Mouse (Mus musculus) midbrain, embryonic 14.5 days (tissue): ENCODE measurements at regions not wholly inside any gene's neighbourhood (a gene's known extent, or its start where the extent isn't known, plus 50 kb on each side); places are given as distances from the start of the nearest gene placed in this dataset.

Experiments
- ATAC-seq: fragments of 200-750 bp; cut with Nextera tagmentation; 2 replicates; pipeline ENCODE4 v1.8.0; 2017; ENCODE audit warnings: moderate number of reproducible peaks, moderate library complexity; ENCODE audit not compliant: low FRiP score, low TSS enrichment
- DNase-seq: peaks from one replicate; pipeline ENCODE4 v3.0.0-alpha.2; 2015
- H3K27ac ChIP-seq: fragments of 300-500 bp; sonication (generic); replicated peaks from 2 replicates; pipeline ENCODE4 v1.5.1; 2014; ENCODE audit warnings: mild to moderate bottlenecking, low read depth, low read length, moderate library complexity
- H3K27me3 ChIP-seq: fragments of 300-500 bp; sonication (generic); 2 replicates; pipeline ENCODE4 v1.6.1; 2014; ENCODE audit warnings: low read length, control low read depth, mixed read lengths; ENCODE audit not compliant: control insufficient read depth, insufficient read depth
- H3K36me3 ChIP-seq: fragments of 300-500 bp; sonication (generic); 2 replicates; pipeline ENCODE4 v1.6.1; 2014; ENCODE audit warnings: low read length, control low read depth; ENCODE audit not compliant: control insufficient read depth, insufficient read depth
- H3K4me1 ChIP-seq: fragments of 300-500 bp; sonication (generic); 2 replicates; pipeline ENCODE4 v1.6.1; 2014; ENCODE audit warnings: mild to moderate bottlenecking, antibody characterized with exemption, low read length, control low read depth; ENCODE audit not compliant: control insufficient read depth, insufficient read depth
- H3K4me2 ChIP-seq: fragments of 300-500 bp; sonication (generic); 2 replicates; pipeline ENCODE4 v1.6.1; 2014; ENCODE audit warnings: mild to moderate bottlenecking, low read length, moderate library complexity
- H3K4me3 ChIP-seq: fragments of 300-500 bp; sonication (generic); replicated peaks from 2 replicates; pipeline ENCODE4 v1.5.1; 2014; ENCODE audit warnings: low read depth, low read length
- H3K9ac ChIP-seq: fragments of 300-500 bp; sonication (generic); replicated peaks from 2 replicates; pipeline ENCODE4 v1.6.1; 2014; ENCODE audit warnings: mild to moderate bottlenecking, low read length, moderate library complexity
- H3K9me3 ChIP-seq: fragments of 300-500 bp; sonication (generic); 2 replicates; pipeline ENCODE4 v1.6.1; 2016; ENCODE audit warnings: low read length, control low read depth, mixed read lengths; ENCODE audit not compliant: control insufficient read depth
- WGBS: fragments of 180-500 bp; shearing (Covaris S2); extraction: QIAGEN DNeasy Blood & Tissue Kit; methylation state at CpG from one replicate; pipeline ENCODE4 v1.1.7; 2014; 5-methylcytosine and 5-hydroxymethylcytosine counted together

DNA sequence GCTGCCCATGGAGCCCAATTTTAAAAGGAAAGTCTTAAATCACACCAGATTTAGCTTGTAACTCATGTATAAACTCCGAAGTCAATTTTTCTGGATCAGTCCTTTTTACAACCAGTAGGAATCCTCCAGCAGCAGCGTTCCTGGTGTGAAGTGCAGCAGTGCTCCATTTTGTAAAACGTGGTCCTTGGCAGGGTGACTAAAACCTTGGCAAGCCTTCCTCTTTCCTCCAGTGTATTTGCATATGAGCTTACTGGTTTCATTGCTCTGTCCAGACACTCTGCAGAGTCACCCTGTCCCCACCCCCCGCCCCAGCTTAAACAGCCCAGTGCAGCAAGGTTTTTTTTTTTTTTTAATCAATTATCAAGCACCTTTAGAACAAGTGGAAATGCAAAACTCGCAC is 180.9 kb upstream of the Tmco5 start:
- H3K4me1 ChIP-seq: no peaks in the 10 kb centered on the region
- H3K4me2 ChIP-seq: no peak overlapping the region
- no peaks in the 10 kb centered on the region for H3K9me3 ChIP-seq
- H3K27me3 ChIP-seq: no peaks in the 10 kb centered on the region
- ATAC-seq (no peak), DNase-seq (peak; percentile 40)
- no peaks in the 10 kb centered on the region for H3K36me3 ChIP-seq
- no peak overlapping the region for H3K27ac ChIP-seq
- 59% methylated on average over 5 of the region's 5 CpGs for WGBS
- no peak overlapping the region for H3K9ac ChIP-seq
- no peak overlapping the region for H3K4me3 ChIP-seq

DNA sequence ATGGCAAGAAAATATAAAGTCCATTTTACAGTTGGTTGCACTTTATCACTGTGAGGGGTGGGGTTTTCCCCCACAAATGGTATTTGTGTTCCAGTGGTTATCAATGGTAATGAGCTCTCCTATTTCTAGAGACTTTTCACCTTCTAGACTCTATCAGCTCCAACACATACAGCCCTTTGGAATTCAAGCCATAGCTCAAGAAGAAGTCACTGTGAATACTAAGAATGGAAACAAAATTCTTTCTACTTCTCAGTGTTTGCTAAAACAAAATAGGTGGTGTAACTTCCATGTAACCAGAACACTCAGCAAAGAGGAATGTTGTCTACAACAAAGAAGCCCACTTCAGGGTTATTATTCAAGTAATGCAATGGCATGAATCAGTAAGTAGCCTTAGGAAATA is 173.8 kb upstream of the Tmco5 start:
- H3K4me2 ChIP-seq: no peak overlapping the region
- no peaks in the 10 kb centered on the region for H3K36me3 ChIP-seq
- no peaks in the 10 kb centered on the region for H3K9me3 ChIP-seq
- ATAC-seq: no peak
- no peak overlapping the region for H3K4me3 ChIP-seq
- H3K27me3 ChIP-seq: no peaks in the 10 kb centered on the region
- H3K9ac ChIP-seq: no peak overlapping the region
- H3K4me1 ChIP-seq: no peaks in the 10 kb centered on the region
- no peak overlapping the region for H3K27ac ChIP-seq
- no peak for DNase-seq

DNA sequence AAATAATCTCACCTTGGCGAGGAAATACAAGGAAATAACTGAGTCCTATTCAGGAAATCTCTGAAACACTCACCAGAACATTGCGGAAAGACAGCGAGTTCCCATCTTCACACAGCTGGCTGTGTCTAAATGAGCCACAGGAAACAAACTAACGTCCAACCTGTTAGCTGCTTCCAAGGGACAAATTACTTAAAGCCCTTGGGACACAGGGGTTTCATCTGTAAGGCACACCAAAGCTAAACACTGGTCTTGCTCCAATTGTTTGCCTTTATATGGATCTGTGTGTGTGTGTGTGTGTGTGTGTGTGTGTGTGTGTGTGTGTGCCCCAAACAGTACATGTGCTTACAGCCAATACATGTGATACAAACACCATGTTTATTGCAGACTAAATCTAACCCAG is 168.9 kb upstream of the Tmco5 start:
- ATAC-seq: no peak
- WGBS: 81% methylated on average over 4 of the region's 4 CpGs

DNA sequence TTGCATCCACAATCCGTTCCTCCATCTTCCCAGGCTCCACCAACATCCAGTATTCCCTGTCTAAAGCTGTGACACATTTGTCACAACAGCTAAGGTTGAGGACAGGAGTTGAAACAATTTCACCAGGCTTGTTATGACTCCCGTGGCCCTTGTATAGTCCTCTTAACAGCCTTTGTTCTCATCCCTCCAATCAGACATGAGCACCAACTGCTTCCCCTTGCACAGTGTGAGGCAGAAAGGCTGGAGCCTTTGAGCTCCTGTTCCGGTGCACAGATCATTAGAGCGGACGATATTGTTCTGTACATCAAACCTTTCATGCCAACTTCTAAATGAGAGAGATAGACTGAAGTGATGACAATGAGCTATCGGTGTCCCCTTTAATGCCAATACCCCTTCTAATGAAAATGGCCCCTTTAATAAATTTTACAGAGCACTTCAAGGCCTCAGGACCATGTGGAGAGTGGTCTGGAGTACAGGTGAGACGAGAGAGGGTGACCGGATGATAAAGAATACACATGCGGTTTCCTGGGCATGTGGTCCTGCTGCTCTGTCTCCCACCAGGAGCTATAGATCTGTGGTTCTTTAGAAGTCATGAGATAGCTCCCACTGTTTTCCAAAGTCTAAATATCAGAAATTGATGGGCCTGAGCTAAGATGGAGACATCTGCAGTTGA is 161.8 kb upstream of the Tmco5 start:
- no peaks in the 10 kb centered on the region for H3K27me3 ChIP-seq
- no peak for DNase-seq
- no peaks in the 10 kb centered on the region for H3K4me1 ChIP-seq
- no peak overlapping the region for H3K9ac ChIP-seq
- WGBS: 58% methylated on average over 9 of the region's 9 CpGs
- no peak overlapping the region for H3K27ac ChIP-seq
- H3K36me3 ChIP-seq: no peaks in the 10 kb centered on the region
- no peak overlapping the region for H3K4me3 ChIP-seq
- H3K9me3 ChIP-seq: no peaks in the 10 kb centered on the region
- peak; percentile 31; the same call in 1 of the 2 replicates for ATAC-seq
- no peak overlapping the region for H3K4me2 ChIP-seq

More for the DNA sequence above, 168.9 kb upstream of the Tmco5 start:
- no peaks in the 10 kb centered on the region for H3K27me3 ChIP-seq
- DNase-seq: no peak
- H3K36me3 ChIP-seq: no peaks in the 10 kb centered on the region
- H3K9me3 ChIP-seq: no peaks in the 10 kb centered on the region
- no peaks in the 10 kb centered on the region for H3K4me1 ChIP-seq
- H3K9ac ChIP-seq: no peak overlapping the region
- no peak overlapping the region for H3K27ac ChIP-seq
- H3K4me3 ChIP-seq: no peak overlapping the region
- H3K4me2 ChIP-seq: no peak overlapping the region

DNA sequence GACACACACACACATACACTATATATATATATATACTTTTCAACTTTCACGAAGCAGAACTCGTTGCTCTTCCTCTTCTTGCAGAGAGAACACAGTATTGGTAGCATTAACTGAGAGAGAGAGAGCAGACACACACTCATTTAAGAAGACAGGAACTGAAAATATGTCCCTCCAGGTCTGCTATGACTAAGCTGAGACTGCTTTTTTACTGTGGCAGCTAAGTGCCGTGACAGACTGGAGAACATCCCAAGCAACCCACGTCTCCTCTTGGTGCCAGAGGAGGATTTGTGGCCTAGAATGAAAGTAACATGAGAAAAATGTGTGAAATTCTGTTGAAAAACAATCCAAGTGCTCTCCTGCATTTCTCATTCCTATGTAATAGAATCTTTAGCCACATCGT is 159.9 kb upstream of the Tmco5 start:
- 92% methylated on average over 5 of the region's 5 CpGs for WGBS
- ATAC-seq: no peak
- H3K4me1 ChIP-seq: no peaks in the 10 kb centered on the region

DNA sequence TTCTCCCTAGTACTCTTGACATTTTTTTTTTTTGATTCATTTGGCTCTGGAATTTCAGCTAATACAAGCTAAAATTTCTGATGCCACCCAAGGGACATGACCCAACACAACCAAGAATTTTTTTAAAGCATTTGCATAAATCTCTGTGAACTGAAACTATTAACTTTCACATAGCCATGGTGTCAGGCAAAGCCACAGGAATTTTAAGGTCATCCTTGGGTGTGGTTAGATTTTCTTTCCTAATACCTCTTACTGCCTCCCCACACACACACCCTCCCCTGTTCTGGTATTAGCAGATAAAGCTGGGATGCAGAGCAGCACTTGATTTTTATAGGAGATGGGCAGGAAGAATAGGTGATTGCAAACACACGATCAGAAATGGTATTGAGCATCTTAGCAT is 150.9 kb upstream of the Tmco5 start:
- Histone ChIP-seq H3K9ac (no peak overlapping the region), H3K4me3 (no peak overlapping the region), H3K9me3 (no peaks in the 10 kb centered on the region), H3K36me3 (no peaks in the 10 kb centered on the region), H3K27ac (no peak overlapping the region), H3K4me2 (no peak overlapping the region), H3K4me1 (no peaks in the 10 kb centered on the region), H3K27me3 (no peaks in the 10 kb centered on the region)
- ATAC-seq (no peak), DNase-seq (no peak)
- WGBS: 70% methylated on average over 1 of the region's 1 CpGs

More for the DNA sequence above, 159.9 kb upstream of the Tmco5 start:
- Histone ChIP-seq H3K9ac (no peak overlapping the region), H3K9me3 (no peaks in the 10 kb centered on the region), H3K4me2 (no peak overlapping the region), H3K36me3 (no peaks in the 10 kb centered on the region), H3K27me3 (no peaks in the 10 kb centered on the region), H3K4me3 (no peak overlapping the region), H3K27ac (no peak overlapping the region)
- no peak for DNase-seq

DNA sequence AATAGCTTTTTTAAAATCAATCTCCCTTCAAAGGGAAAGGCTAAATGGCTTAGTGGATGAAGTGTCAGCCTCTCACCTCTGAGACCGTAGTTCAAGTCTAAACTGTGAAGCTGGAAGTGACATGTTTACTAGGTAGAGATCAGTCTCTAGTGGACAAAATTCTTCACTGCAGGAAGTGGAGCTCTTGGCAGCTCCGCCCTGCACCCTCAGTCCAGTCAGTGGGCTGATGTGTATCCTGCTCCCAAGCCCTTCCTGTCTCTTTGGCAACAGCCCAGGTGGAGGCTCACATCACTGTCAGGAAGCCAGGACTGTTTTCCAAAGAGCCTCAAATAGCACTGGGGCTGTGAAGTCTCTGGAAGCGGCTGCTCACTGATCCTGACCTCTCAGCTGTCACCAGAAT is 142.8 kb upstream of the Tmco5 start:
- peak; percentile 60 for DNase-seq

DNA sequence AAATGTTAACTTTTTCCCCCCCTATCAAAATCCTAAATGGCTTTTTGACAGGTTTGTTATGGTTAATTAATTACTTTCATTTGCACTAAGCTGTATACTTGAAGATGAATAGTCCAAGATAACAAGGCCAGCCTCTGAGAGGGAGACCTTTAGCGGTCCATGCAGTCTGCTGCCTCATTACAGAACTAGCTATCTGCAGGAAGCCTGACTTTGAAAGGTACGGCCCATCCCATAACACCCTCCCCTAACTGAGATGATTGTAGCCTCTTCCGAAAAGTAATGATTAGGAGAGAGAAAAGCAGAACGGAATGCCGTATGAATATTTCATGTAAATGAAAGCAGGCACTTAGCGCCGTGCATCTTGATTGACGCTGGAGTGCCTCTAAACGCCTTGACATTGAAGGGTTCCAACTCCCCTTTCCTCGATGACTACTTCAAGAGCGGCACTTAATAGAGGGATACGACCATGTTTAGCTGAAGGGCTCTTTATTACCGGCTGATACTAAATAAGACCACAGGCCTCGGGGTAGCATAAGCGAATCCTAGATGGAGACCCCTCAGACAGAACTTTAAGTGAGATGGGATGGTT is 109.9 kb upstream of the Tmco5 start:
- Histone ChIP-seq H3K4me3 (no peak overlapping the region), H3K27ac (no peak overlapping the region), H3K4me1 (no peaks in the 10 kb centered on the region), H3K4me2 (no peak overlapping the region), H3K9ac (no peak overlapping the region), H3K36me3 (no peaks in the 10 kb centered on the region), H3K9me3 (no peaks in the 10 kb centered on the region), H3K27me3 (no peaks in the 10 kb centered on the region)
- 56% methylated on average over 15 of the region's 15 CpGs for WGBS
- ATAC-seq: no peak; the same call in 1 of the 2 replicates
- peak; percentile 24 for DNase-seq

More for the DNA sequence above, 142.8 kb upstream of the Tmco5 start:
- no peaks in the 10 kb centered on the region for H3K9me3 ChIP-seq
- 38% methylated on average over 3 of the region's 3 CpGs for WGBS
- H3K4me2 ChIP-seq: no peak overlapping the region
- H3K4me3 ChIP-seq: no peak overlapping the region
- no peak overlapping the region for H3K27ac ChIP-seq
- no peak overlapping the region for H3K9ac ChIP-seq
- peak; percentile 50; the same call in 1 of the 2 replicates for ATAC-seq
- H3K36me3 ChIP-seq: no peaks in the 10 kb centered on the region
- H3K27me3 ChIP-seq: no peaks in the 10 kb centered on the region
- H3K4me1 ChIP-seq: no peaks in the 10 kb centered on the region

DNA sequence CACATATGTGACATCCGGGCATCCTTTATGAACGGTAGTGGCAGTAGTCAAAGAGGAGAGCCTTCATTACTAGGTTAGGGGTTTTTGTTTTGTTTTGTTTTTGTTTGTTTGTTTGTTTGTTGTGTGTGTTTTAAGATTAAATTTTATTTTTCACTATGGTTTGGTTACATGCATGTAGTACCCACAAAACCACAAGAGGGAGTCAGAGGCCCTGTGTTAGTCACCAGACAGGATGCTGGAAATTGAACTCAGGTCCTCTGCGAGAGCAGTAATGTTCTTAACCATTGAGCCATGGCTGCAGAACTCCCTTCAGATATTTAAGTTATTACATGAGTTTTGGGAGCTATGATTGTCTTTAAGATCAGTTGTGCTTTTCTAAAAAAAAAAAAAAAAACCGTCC is 109.3 kb upstream of the Tmco5 start:
- H3K4me3 ChIP-seq: no peak overlapping the region
- H3K9me3 ChIP-seq: no peaks in the 10 kb centered on the region
- no peak overlapping the region for H3K27ac ChIP-seq
- no peaks in the 10 kb centered on the region for H3K36me3 ChIP-seq
- no peaks in the 10 kb centered on the region for H3K4me1 ChIP-seq
- 91% methylated on average over 4 of the region's 4 CpGs for WGBS
- no peak for ATAC-seq
- H3K9ac ChIP-seq: no peak overlapping the region
- no peak for DNase-seq
- no peaks in the 10 kb centered on the region for H3K27me3 ChIP-seq
- no peak overlapping the region for H3K4me2 ChIP-seq
